ENCODE assay signal across 8 mouse cellular contexts in genomic region chr7:80260625-80261371, GRCm38 (mm10). TPM values are rescaled to one million over a fixed set of nuclear protein-coding genes. Genes with fewer than 3 reads are reported as not detected.
A peak's percentile ranks its signal among the peaks of the same experiment; 100 is the strongest.
DNase-seq lines count a peak whose midpoint lies in the region; ATAC-seq and TF ChIP-seq lines count a peak whose summit lies in the region.

Gene Ngrn, plus strand, starts transcription at chr7:80261215.

- peaks cover 35% of the 10 kb centered on the region for H3K27me3 ChIP-seq in heart, embryonic 10.5 days (ENCODE audit: insufficient read depth, poor library complexity, severe bottlenecking)
- peaks cover 12% of the 10 kb centered on the region for H3K27me3 ChIP-seq in kidney, embryonic 15.5 days
- peaks cover 20% of the 10 kb centered on the region for H3K27me3 ChIP-seq in limb, embryonic 15.5 days
- peaks cover 28% of the 10 kb centered on the region for H3K27me3 ChIP-seq in midbrain, postnatal 0 days (ENCODE audit: insufficient read depth, low read length)

- DNase-seq in CD4-positive helper T cell, adult 2 months (ENCODE audit: low read depth, low spot score) = peak; percentile 88
- DNase-seq in brain, embryonic 14.5 days (ENCODE audit: low read depth) = peak; percentile 94
- DNase-seq in heart, embryonic 10.5 days (ENCODE audit: low spot score) = peak; percentile 95
- peak; percentile 94 for DNase-seq in midbrain, postnatal 0 days (ENCODE audit: low spot score)
- DNase-seq in spleen, postnatal 14 days (ENCODE audit: low spot score in 2 of 2) = peak; percentile 62 to 76

- peak within 1 kb of the TSS; percentile 70 for H3K4me2 ChIP-seq in kidney, embryonic 15.5 days
- peak within 1 kb of the TSS; percentile 78 for H3K4me2 ChIP-seq in limb, embryonic 15.5 days
- peak within 1 kb of the TSS; percentile 77 for H3K4me2 ChIP-seq in midbrain, postnatal 0 days (ENCODE audit: low read depth, low read length, poor library complexity, severe bottlenecking)

- peak; percentile 40; the same call in 1 of the 2 replicates for TF ChIP-seq POLR2A in brain, embryonic 14.5 days (IDR thresholded peaks at IDR 0.05; ENCODE audit: borderline replicate concordance, extremely low read depth, insufficient read depth, insufficient read length, poor library complexity, severe bottlenecking)

- peaks cover 21% of the 10 kb centered on the region for H3K36me3 ChIP-seq in heart, embryonic 10.5 days
- H3K36me3 ChIP-seq in kidney, embryonic 15.5 days = peaks cover 28% of the 10 kb centered on the region
- peaks cover 21% of the 10 kb centered on the region for H3K36me3 ChIP-seq in limb, embryonic 15.5 days
- H3K36me3 ChIP-seq in midbrain, postnatal 0 days (ENCODE audit: insufficient read depth, low read length) = peaks cover 10% of the 10 kb centered on the region; the same call in 1 of the 2 replicates

- ATAC-seq in erythroblast, adult 5-6 weeks (replicated peaks; ENCODE audit: low FRiP score, poor library complexity, severe bottlenecking) = peak; percentile 96
- peak; percentile 90 for ATAC-seq in kidney, embryonic 15.5 days (replicated peaks; ENCODE audit: low FRiP score)
- peak; percentile 83 for ATAC-seq in limb, embryonic 15.5 days (ENCODE audit: insufficient number of reproducible peaks, low FRiP score, low TSS enrichment, low read depth)
- ATAC-seq in midbrain, postnatal 0 days (ENCODE audit: low FRiP score) = peak; percentile 91

- peaks cover 12% of the 10 kb centered on the region; the same call in 1 of the 2 replicates for H3K4me1 ChIP-seq in heart, embryonic 10.5 days
- H3K4me1 ChIP-seq in kidney, embryonic 15.5 days = peaks cover 17% of the 10 kb centered on the region
- peaks cover 13% of the 10 kb centered on the region for H3K4me1 ChIP-seq in limb, embryonic 15.5 days
- peaks cover 2% of the 10 kb centered on the region; the same call in 1 of the 2 replicates for H3K4me1 ChIP-seq in midbrain, postnatal 0 days (ENCODE audit: insufficient read depth, low read length)

- TF ChIP-seq CTCF in brain, embryonic 14.5 days (IDR thresholded peaks at IDR 0.05; ENCODE audit: borderline replicate concordance, extremely low read depth, insufficient read depth, insufficient read length) = peak; percentile 17; the same call in 1 of the 2 replicates
- TF ChIP-seq CTCF in midbrain, postnatal 0 days (IDR thresholded peaks at IDR 0.05) = peak; percentile 56

- H3K27ac ChIP-seq in heart, embryonic 10.5 days = peak within 1 kb of the TSS; percentile 90
- peak within 1 kb of the TSS; percentile 86 for H3K27ac ChIP-seq in kidney, embryonic 15.5 days
- peak within 1 kb of the TSS; percentile 87 for H3K27ac ChIP-seq in limb, embryonic 15.5 days
- H3K27ac ChIP-seq in midbrain, postnatal 0 days (ENCODE audit: low read depth, low read length) = peak within 1 kb of the TSS; percentile 81

- no peaks in the 10 kb centered on the region for H3K9me3 ChIP-seq in heart, embryonic 10.5 days
- H3K9me3 ChIP-seq in kidney, embryonic 15.5 days (replicated peaks) = no peaks in the 10 kb centered on the region
- no peaks in the 10 kb centered on the region for H3K9me3 ChIP-seq in limb, embryonic 15.5 days
- H3K9me3 ChIP-seq in midbrain, postnatal 0 days (ENCODE audit: low read length) = no peaks in the 10 kb centered on the region

- peak within 1 kb of the TSS; percentile 81 for H3K4me3 ChIP-seq in heart, embryonic 10.5 days
- H3K4me3 ChIP-seq in kidney, embryonic 15.5 days (replicated peaks) = peak within 1 kb of the TSS; percentile 95
- H3K4me3 ChIP-seq in limb, embryonic 15.5 days = peak within 1 kb of the TSS; percentile 88
- H3K4me3 ChIP-seq in midbrain, postnatal 0 days (ENCODE audit: low read depth, low read length) = peak within 1 kb of the TSS; percentile 82

- peak within 1 kb of the TSS; percentile 92 for H3K9ac ChIP-seq in kidney, embryonic 15.5 days
- peak within 1 kb of the TSS; percentile 80 for H3K9ac ChIP-seq in limb, embryonic 15.5 days
- peak within 1 kb of the TSS; percentile 92 for H3K9ac ChIP-seq in midbrain, postnatal 0 days (replicated peaks; ENCODE audit: low read length, poor library complexity, severe bottlenecking)

- WGBS in heart, embryonic 10.5 days = 26% methylated on average over 40 of the region's 40 CpGs
- 25% methylated on average over 40 of the region's 40 CpGs for WGBS in kidney, embryonic 15.5 days
- 25% methylated on average over 40 of the region's 40 CpGs for WGBS in limb, embryonic 15.5 days
- WGBS in midbrain, postnatal 0 days = 28% methylated on average over 39 of the region's 40 CpGs

RNA-seq across cellular contexts. Expression of gene Ngrn, which starts in this region (rescaled TPM):
- 50.9 and 65.2 TPM in 2 replicates for polyA plus RNA-seq in brain, embryonic 14.5 days (2012; rRNA removed)
- total RNA-seq in erythroblast, adult 5-6 weeks (2015; ENCODE audit: low replicate concordance) = 5.2 and 7.7 TPM in 2 replicates
- 5.6 and 9.9 TPM in 2 replicates for total RNA-seq in erythroblast, adult 5-6 weeks (2017; ENCODE audit: low replicate concordance)
- 45.7 and 47.2 TPM in 2 replicates for polyA plus RNA-seq in heart, embryonic 10.5 days (2016; fragmentation: Nextera tagmentation; extraction: Ambion mirVana)
- 47.5 and 48.3 TPM in 2 replicates for polyA plus RNA-seq in kidney, embryonic 15.5 days (2015; fragmentation: Nextera tagmentation; extraction: Ambion mirVana)
- 48.7 and 49.2 TPM in 2 replicates for polyA plus RNA-seq in limb, embryonic 15.5 days (2015; fragmentation: Nextera tagmentation; extraction: Ambion mirVana)
- total RNA-seq in midbrain, postnatal 0 days (2014; rRNA removed) = 50.9 and 76.4 TPM in 2 replicates
- 80.6 and 84.8 TPM in 2 replicates for polyA plus RNA-seq in midbrain, postnatal 0 days (2015; fragmentation: Nextera tagmentation; extraction: Ambion mirVana)

Comparison
In these comparisons a context has a peak if more than half of its experiments do, and no peak if none do; other contexts are left out.
1. Peak in every context shown above with its lines: DNase-seq, ATAC-seq, H3K4me3 ChIP-seq and H3K27ac ChIP-seq.